Mouse (Mus musculus): ENCODE measurements around the gene Nap1l4.

Nap1l4 gene

GRCm38 (mm10) chr7:143519333-143519732 lies 29.6 kb downstream of the Nap1l4 start:
- no peak for DNase-seq (ENCODE audit: low spot score in 2 of 2)

GRCm38 (mm10) chr7:143514416-143514768 lies 34.5 kb downstream of the Nap1l4 start:
- DNase-seq (ENCODE audit: low spot score in 2 of 2), result no peak

GRCm38 (mm10) chr7:143513763-143514415 lies 35.0 kb downstream of the Nap1l4 start:
- no peak for DNase-seq (ENCODE audit: low spot score in 2 of 2)

- no peak for DNase-seq (ENCODE audit: low spot score in 2 of 2)
Observed at GRCm38 (mm10) chr7:143511335-143511712, 37.6 kb downstream of the Nap1l4 start.

- no peak for DNase-seq (ENCODE audit: low spot score in 2 of 2)
Observed at GRCm38 (mm10) chr7:143510593-143511334, 38.1 kb downstream of the Nap1l4 start.

GRCm38 (mm10) chr7:143509566-143509965 lies 39.3 kb downstream of the Nap1l4 start:
- DNase-seq (ENCODE audit: low spot score in 2 of 2), result no peak

GRCm38 (mm10) chr7:143506675-143507074 lies 42.2 kb downstream of the Nap1l4 start:
- DNase-seq (ENCODE audit: low spot score in 2 of 2), result peak; percentile 46 to 76

- DNase-seq (ENCODE audit: low spot score in 2 of 2), result no peak
Observed at GRCm38 (mm10) chr7:143506271-143506670, 42.6 kb downstream of the Nap1l4 start.

GRCm38 (mm10) chr7:143505823-143506222 lies 43.1 kb downstream of the Nap1l4 start:
- peak; percentile 57 to 85 for DNase-seq (ENCODE audit: low spot score in 2 of 2)

GRCm38 (mm10) chr7:143505411-143505810 lies 43.5 kb downstream of the Nap1l4 start:
- no peak for DNase-seq (ENCODE audit: low spot score in 2 of 2)

GRCm38 (mm10) chr7:143503926-143504325 lies 45.0 kb downstream of the Nap1l4 start:
- DNase-seq (ENCODE audit: low spot score in 2 of 2), result no peak

GRCm38 (mm10) chr7:143502418-143503200 lies 46.3 kb downstream of the Nap1l4 start, which contains the start of gene Phlda2:
Gene Phlda2 (minus strand): TSS chr7:143503150.
- no peak for DNase-seq (ENCODE audit: low spot score in 2 of 2)

GRCm38 (mm10) chr7:143501643-143502417 lies 47.1 kb downstream of the Nap1l4 start:
- no peak for DNase-seq (ENCODE audit: low spot score in 2 of 2)

GRCm38 (mm10) chr7:143500912-143501311 lies 48.0 kb downstream of the Nap1l4 start:
- no peak for DNase-seq (ENCODE audit: low spot score in 2 of 2)

GRCm38 (mm10) chr7:143498584-143498983 lies 50.3 kb downstream of the Nap1l4 start:
- DNase-seq (ENCODE audit: low spot score in 2 of 2), result no peak

GRCm38 (mm10) chr7:143495104-143495961 lies 53.6 kb downstream of the Nap1l4 start:
- DNase-seq (ENCODE audit: low spot score in 2 of 2), result no peak

GRCm38 (mm10) chr7:143493616-143494126 lies 55.2 kb downstream of the Nap1l4 start:
- DNase-seq (ENCODE audit: low spot score in 2 of 2), result no peak

GRCm38 (mm10) chr7:143489735-143490134 lies 59.2 kb downstream of the Nap1l4 start:
- DNase-seq (ENCODE audit: low spot score in 2 of 2), result no peak

GRCm38 (mm10) chr7:143482541-143482940 lies 66.4 kb downstream of the Nap1l4 start:
- no peak for DNase-seq (ENCODE audit: low spot score in 2 of 2)

GRCm38 (mm10) chr7:143481806-143482387 lies 67.0 kb downstream of the Nap1l4 start:
- no peak for DNase-seq (ENCODE audit: low spot score in 2 of 2)

All from spleen, postnatal 10 days (tissue).